Mouse (Mus musculus): ENCODE measurements around the gene Lax1. TPM values are rescaled to one million over a fixed set of nuclear protein-coding genes. Genes with fewer than 3 reads are reported as not detected.

Lax1 gene
- polyA plus RNA-seq, 1 experiment from 2014 or later, result 1.3 TPM

- peak within 1 kb of the TSS; percentile 89 for H3K9ac ChIP-seq
- 2% methylated on average over 26 of the region's 26 CpGs for WGBS
These were observed 28.5 kb downstream of the Lax1 start, which contains the start of gene Gm38394 for GRCm38 (mm10) chr1:133661203-133661933. Gm38394 (minus strand) TSS chr1:133661318.

GRCm38 (mm10) chr1:133660466-133661202 lies 29.3 kb downstream of the Lax1 start, which contains the start of gene Zbed6:
Zbed6 (minus strand) TSS chr1:133660885.
- Histone ChIP-seq H3K27me3 (no peaks in the 10 kb centered on the region), H3K9ac (peak within 1 kb of the TSS; percentile 89), H3K9me3 (no peaks in the 10 kb centered on the region), H3K27ac (peak within 1 kb of the TSS; percentile 94), H3K4me1 (peaks cover 40% of the 10 kb centered on the region), H3K4me3 (peak within 1 kb of the TSS; percentile 79), H3K36me3 (peaks cover 31% of the 10 kb centered on the region), H3K4me2 (peak within 1 kb of the TSS; percentile 87)
- under 1% methylated on average over 41 of the region's 41 CpGs for WGBS
- peak; percentile 67 for ATAC-seq (ENCODE audit: insufficient number of reproducible peaks, insufficient read depth, low FRiP score, low TSS enrichment, low read depth)

More at GRCm38 (mm10) chr1:133661203-133661933, 28.5 kb downstream of the Lax1 start, which contains the start of gene Gm38394:
- Histone ChIP-seq H3K9me3 (no peaks in the 10 kb centered on the region), H3K36me3 (peaks cover 31% of the 10 kb centered on the region), H3K4me2 (peak within 1 kb of the TSS; percentile 87), H3K27me3 (no peaks in the 10 kb centered on the region), H3K4me1 (peaks cover 38% of the 10 kb centered on the region), H3K4me3 (peak within 1 kb of the TSS; percentile 79), H3K27ac (peak within 1 kb of the TSS; percentile 94)
- peak; percentile 97 for ATAC-seq (ENCODE audit: insufficient number of reproducible peaks, insufficient read depth, low FRiP score, low TSS enrichment, low read depth)

GRCm38 (mm10) chr1:133658878-133659277 lies 31.0 kb downstream of the Lax1 start:
- H3K4me1 ChIP-seq, result peaks cover 40% of the 10 kb centered on the region
- H3K9ac ChIP-seq, result no peak overlapping the region
- H3K4me2 ChIP-seq, result peak overlapping the region; percentile 87
- H3K27ac ChIP-seq, result no peak overlapping the region
- no peak overlapping the region; the same call in 1 of the 2 replicates for H3K4me3 ChIP-seq
- WGBS, result 76% methylated on average over 3 of the region's 3 CpGs
- H3K9me3 ChIP-seq, result no peaks in the 10 kb centered on the region
- ATAC-seq (ENCODE audit: insufficient number of reproducible peaks, insufficient read depth, low FRiP score, low TSS enrichment, low read depth), result no peak
- peaks cover 37% of the 10 kb centered on the region for H3K36me3 ChIP-seq
- H3K27me3 ChIP-seq, result no peaks in the 10 kb centered on the region

GRCm38 (mm10) chr1:133656811-133657210 lies 33.1 kb downstream of the Lax1 start:
- Histone ChIP-seq H3K4me3 (no peak overlapping the region), H3K27ac (no peak overlapping the region), H3K4me1 (peaks cover 40% of the 10 kb centered on the region), H3K36me3 (peaks cover 42% of the 10 kb centered on the region), H3K4me2 (peak overlapping the region; percentile 16; the same call in 1 of the 2 replicates), H3K27me3 (no peaks in the 10 kb centered on the region), H3K9me3 (no peaks in the 10 kb centered on the region), H3K9ac (no peak overlapping the region)
- 70% methylated on average over 5 of the region's 5 CpGs for WGBS
- no peak for ATAC-seq (ENCODE audit: insufficient number of reproducible peaks, insufficient read depth, low FRiP score, low TSS enrichment, low read depth)

GRCm38 (mm10) chr1:133653033-133653432 lies 36.9 kb downstream of the Lax1 start:
- Histone ChIP-seq H3K4me2 (no peak overlapping the region), H3K9ac (no peak overlapping the region), H3K36me3 (peaks cover 41% of the 10 kb centered on the region), H3K4me3 (no peak overlapping the region), H3K9me3 (no peaks in the 10 kb centered on the region), H3K27ac (no peak overlapping the region), H3K27me3 (no peaks in the 10 kb centered on the region), H3K4me1 (peaks cover 17% of the 10 kb centered on the region)
- WGBS, result 97% methylated on average over 1 of the region's 1 CpGs
- ATAC-seq (ENCODE audit: insufficient number of reproducible peaks, insufficient read depth, low FRiP score, low TSS enrichment, low read depth), result no peak

GRCm38 (mm10) chr1:133650288-133651055 lies 39.4 kb downstream of the Lax1 start:
- H3K9ac ChIP-seq, result no peak overlapping the region
- H3K36me3 ChIP-seq, result peaks cover 45% of the 10 kb centered on the region
- H3K27ac ChIP-seq, result no peak overlapping the region
- no peaks in the 10 kb centered on the region for H3K4me1 ChIP-seq
- WGBS, result 97% methylated on average over 7 of the region's 7 CpGs
- H3K4me2 ChIP-seq, result no peak overlapping the region
- H3K9me3 ChIP-seq, result no peaks in the 10 kb centered on the region
- no peak overlapping the region for H3K4me3 ChIP-seq
- no peaks in the 10 kb centered on the region for H3K27me3 ChIP-seq
- ATAC-seq (ENCODE audit: insufficient number of reproducible peaks, insufficient read depth, low FRiP score, low TSS enrichment, low read depth), result no peak

- H3K27ac ChIP-seq, result no peak overlapping the region
- WGBS, result 97% methylated on average over 5 of the region's 5 CpGs
- H3K4me3 ChIP-seq, result no peak overlapping the region
- no peaks in the 10 kb centered on the region for H3K4me1 ChIP-seq
- no peaks in the 10 kb centered on the region for H3K27me3 ChIP-seq
- peaks cover 71% of the 10 kb centered on the region for H3K36me3 ChIP-seq
- H3K9ac ChIP-seq, result no peak overlapping the region
- no peak overlapping the region for H3K4me2 ChIP-seq
- no peak for ATAC-seq (ENCODE audit: insufficient number of reproducible peaks, insufficient read depth, low FRiP score, low TSS enrichment, low read depth)
- H3K9me3 ChIP-seq, result no peaks in the 10 kb centered on the region
These were observed 44.3 kb downstream of the Lax1 start for GRCm38 (mm10) chr1:133645652-133646051.

GRCm38 (mm10) chr1:133641163-133641562 lies 48.7 kb downstream of the Lax1 start:
- H3K9ac ChIP-seq, result no peak overlapping the region
- peaks cover 96% of the 10 kb centered on the region for H3K36me3 ChIP-seq
- no peak overlapping the region for H3K27ac ChIP-seq
- 87% methylated on average over 2 of the region's 2 CpGs for WGBS
- no peak overlapping the region for H3K4me3 ChIP-seq
- ATAC-seq (ENCODE audit: insufficient number of reproducible peaks, insufficient read depth, low FRiP score, low TSS enrichment, low read depth), result no peak
- H3K9me3 ChIP-seq, result no peaks in the 10 kb centered on the region
- H3K4me2 ChIP-seq, result no peak overlapping the region
- H3K4me1 ChIP-seq, result no peaks in the 10 kb centered on the region
- H3K27me3 ChIP-seq, result no peaks in the 10 kb centered on the region

GRCm38 (mm10) chr1:133638517-133638916 lies 51.4 kb downstream of the Lax1 start:
- no peaks in the 10 kb centered on the region for H3K9me3 ChIP-seq
- no peak overlapping the region for H3K4me3 ChIP-seq
- no peak overlapping the region for H3K9ac ChIP-seq
- H3K27ac ChIP-seq, result no peak overlapping the region
- peaks cover 96% of the 10 kb centered on the region for H3K36me3 ChIP-seq
- H3K4me1 ChIP-seq, result no peaks in the 10 kb centered on the region
- H3K4me2 ChIP-seq, result no peak overlapping the region
- 84% methylated on average over 6 of the region's 6 CpGs for WGBS
- H3K27me3 ChIP-seq, result no peaks in the 10 kb centered on the region
- ATAC-seq (ENCODE audit: insufficient number of reproducible peaks, insufficient read depth, low FRiP score, low TSS enrichment, low read depth), result no peak

GRCm38 (mm10) chr1:133632168-133632567 lies 57.7 kb downstream of the Lax1 start:
- no peak overlapping the region for H3K9ac ChIP-seq
- H3K36me3 ChIP-seq, result peaks cover 88% of the 10 kb centered on the region
- no peaks in the 10 kb centered on the region for H3K27me3 ChIP-seq
- H3K4me3 ChIP-seq, result no peak overlapping the region
- no peaks in the 10 kb centered on the region for H3K9me3 ChIP-seq
- no peaks in the 10 kb centered on the region for H3K4me1 ChIP-seq
- no peak for ATAC-seq (ENCODE audit: insufficient number of reproducible peaks, insufficient read depth, low FRiP score, low TSS enrichment, low read depth)
- H3K27ac ChIP-seq, result no peak overlapping the region
- no peak overlapping the region for H3K4me2 ChIP-seq
- WGBS, result 89% methylated on average over 2 of the region's 2 CpGs

Measured in embryonic facial prominence, embryonic 13.5 days (tissue).